Mouse (Mus musculus) forebrain, embryonic 16.5 days (tissue): Measurements from ENCODE around the gene Igtp. TPM values are rescaled to one million over a fixed set of nuclear protein-coding genes. Genes with fewer than 3 reads are reported as not detected.
"Not testable (repeated sequence)": the region's sequence is repeated elsewhere in the genome, so short reads cannot be mapped to it uniquely, and the experiment has no call there.

Experiments
- ATAC-seq: fragments of 200-750 bp; cut with Nextera tagmentation; 2 replicates; pipeline ENCODE4 v1.8.0; 2017; ENCODE audit warnings: mild to moderate bottlenecking, moderate library complexity
- H3K27ac ChIP-seq: fragments of 300-500 bp; sonication (generic); 2 replicates; pipeline ENCODE4 v1.5.1; 2014; ENCODE audit warnings: low read length, control low read depth
- H3K27me3 ChIP-seq: fragments of 300-500 bp; sonication (generic); replicated peaks from 2 replicates; pipeline ENCODE4 v1.6.1; 2014; ENCODE audit warnings: low read length; ENCODE audit not compliant: control insufficient read depth, insufficient read depth
- H3K36me3 ChIP-seq: fragments of 300-500 bp; sonication (generic); 2 replicates; pipeline ENCODE4 v1.6.1; 2014; ENCODE audit not compliant: control insufficient read depth, insufficient read depth
- H3K4me1 ChIP-seq: fragments of 300-500 bp; sonication (generic); replicated peaks from 2 replicates; pipeline ENCODE4 v1.6.1; 2014; ENCODE audit warnings: low read length; ENCODE audit not compliant: control insufficient read depth, insufficient read depth
- H3K4me2 ChIP-seq: fragments of 300-500 bp; sonication (generic); 2 replicates; pipeline ENCODE4 v1.6.1; 2014; ENCODE audit warnings: mild to moderate bottlenecking, low read length, control low read depth
- H3K4me3 ChIP-seq: fragments of 300-500 bp; sonication (generic); replicated peaks from 2 replicates; pipeline ENCODE4 v1.5.1; 2014; ENCODE audit warnings: mild to moderate bottlenecking, low read length, control low read depth
- H3K9ac ChIP-seq: fragments of 300-500 bp; sonication (generic); replicated peaks from 2 replicates; pipeline ENCODE4 v1.6.1; 2014; ENCODE audit warnings: low read depth, low read length, control low read depth
- H3K9me3 ChIP-seq: fragments of 300-500 bp; sonication (generic); 2 replicates; pipeline ENCODE4 v1.6.1; 2016; ENCODE audit warnings: low read length; ENCODE audit not compliant: control insufficient read depth
- WGBS: fragments of 180-500 bp; shearing (Covaris S2); extraction: QIAGEN DNeasy Blood & Tissue Kit; methylation state at CpG from one replicate; pipeline ENCODE4 v1.1.7; 2014; 5-methylcytosine and 5-hydroxymethylcytosine counted together
- polyA plus RNA-seq: library from polyadenylated mRNA; unstranded; fragments of >200 nt; fragmentation: Nextera tagmentation; extraction: Ambion mirVana; gene quantifications from 2 replicates; pipeline ENCODE4 v1.2.1, GENCODE M21; 2015

Igtp gene
- 1.3 and 1.5 TPM in 2 replicates for polyA plus RNA-seq

- not testable (repeated sequence) for H3K36me3 ChIP-seq, H3K9me3 ChIP-seq, H3K27me3 ChIP-seq, H3K4me1 ChIP-seq, ATAC-seq, H3K27ac ChIP-seq
- H3K4me2 ChIP-seq, result peak within 1 kb of the TSS; percentile 70
- 8% methylated on average over 14 of the region's 15 CpGs for WGBS
- peak within 1 kb of the TSS; percentile 35 for H3K9ac ChIP-seq
- peak within 1 kb of the TSS; percentile 45 for H3K4me3 ChIP-seq
These were observed at the start of gene Igtp, which contains the start of gene Irgm2 for GRCm38 (mm10) chr11:58199229-58200037. Gene Igtp (plus strand): TSS chr11:58199556. Gene Irgm2 (plus strand): TSS chr11:58199618.

DNA sequence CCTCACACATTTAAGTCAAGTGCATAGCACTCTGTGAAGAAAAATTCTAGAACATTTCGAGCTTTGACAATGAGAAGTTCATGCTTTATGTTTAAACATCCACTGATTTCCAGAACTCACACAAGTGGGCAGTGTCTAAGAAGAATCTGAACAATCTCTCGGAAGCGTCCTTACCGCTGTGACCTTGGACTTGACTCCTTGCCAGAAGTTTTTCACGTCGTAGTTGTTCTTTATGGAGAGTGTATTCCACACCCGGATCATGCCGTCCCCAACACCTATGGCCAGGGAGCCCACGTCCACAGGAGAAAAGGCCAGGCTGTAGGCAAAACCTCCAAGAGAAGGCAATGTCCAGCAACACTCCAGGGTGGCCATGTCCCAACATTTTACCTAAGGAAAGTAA lies 43.9 kb upstream of the Igtp start:
- Histone ChIP-seq H3K4me2 (no peak overlapping the region), H3K27me3 (no peaks in the 10 kb centered on the region), H3K9ac (no peak overlapping the region), H3K27ac (no peak overlapping the region), H3K9me3 (no peaks in the 10 kb centered on the region), H3K36me3 (peaks cover 32% of the 10 kb centered on the region), H3K4me1 (no peaks in the 10 kb centered on the region), H3K4me3 (no peak overlapping the region)
- no peak for ATAC-seq
- WGBS, result 95% methylated on average over 9 of the region's 9 CpGs

GRCm38 (mm10) chr11:58156871-58157270 lies 42.5 kb upstream of the Igtp start:
- H3K27me3 ChIP-seq, result no peaks in the 10 kb centered on the region
- H3K9ac ChIP-seq, result no peak overlapping the region
- ATAC-seq, result no peak
- whole genome bisulfite sequencing, result 87% methylated on average over 3 of the region's 3 CpGs
- no peaks in the 10 kb centered on the region for H3K9me3 ChIP-seq
- no peak overlapping the region for H3K4me2 ChIP-seq
- peaks cover 22% of the 10 kb centered on the region for H3K36me3 ChIP-seq
- H3K27ac ChIP-seq, result no peak overlapping the region
- no peak overlapping the region for H3K4me3 ChIP-seq
- H3K4me1 ChIP-seq, result no peaks in the 10 kb centered on the region

GRCm38 (mm10) chr11:58165072-58165471 lies 34.3 kb upstream of the Igtp start:
- Histone ChIP-seq H3K4me1 (peaks cover 4% of the 10 kb centered on the region), H3K36me3 (peaks cover 19% of the 10 kb centered on the region), H3K9me3 (no peaks in the 10 kb centered on the region), H3K9ac (no peak overlapping the region), H3K27me3 (no peaks in the 10 kb centered on the region), H3K27ac (no peak overlapping the region), H3K4me3 (no peak overlapping the region), H3K4me2 (no peak overlapping the region)
- no peak for ATAC-seq
- WGBS, result 94% methylated on average over 2 of the region's 2 CpGs

DNA sequence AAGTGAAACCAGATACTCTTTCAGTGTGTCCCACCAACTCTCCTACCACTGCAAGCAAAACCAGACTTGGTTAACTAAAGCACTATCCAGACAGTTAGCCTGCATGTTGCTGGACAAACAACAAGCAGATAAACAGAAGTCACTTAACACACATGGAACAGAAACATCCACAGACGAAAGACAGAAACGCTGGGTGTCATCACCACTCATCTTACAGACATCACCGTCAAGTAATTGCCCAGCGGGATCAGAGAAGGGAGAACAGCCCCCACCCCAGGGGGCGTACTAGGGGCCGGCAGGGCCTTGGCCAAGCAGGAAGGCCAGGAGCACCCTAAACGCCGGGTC lies 31.6 kb upstream of the Igtp start:
- Histone ChIP-seq H3K27me3 (no peaks in the 10 kb centered on the region), H3K9me3 (no peaks in the 10 kb centered on the region), H3K27ac (no peak overlapping the region), H3K9ac (peak overlapping the region; percentile 85), H3K4me1 (peaks cover 12% of the 10 kb centered on the region), H3K36me3 (peaks cover 13% of the 10 kb centered on the region), H3K4me3 (peak overlapping the region; percentile 80), H3K4me2 (peak overlapping the region; percentile 69)
- WGBS, result 0% methylated on average over 8 of the region's 8 CpGs
- no peak for ATAC-seq

DNA sequence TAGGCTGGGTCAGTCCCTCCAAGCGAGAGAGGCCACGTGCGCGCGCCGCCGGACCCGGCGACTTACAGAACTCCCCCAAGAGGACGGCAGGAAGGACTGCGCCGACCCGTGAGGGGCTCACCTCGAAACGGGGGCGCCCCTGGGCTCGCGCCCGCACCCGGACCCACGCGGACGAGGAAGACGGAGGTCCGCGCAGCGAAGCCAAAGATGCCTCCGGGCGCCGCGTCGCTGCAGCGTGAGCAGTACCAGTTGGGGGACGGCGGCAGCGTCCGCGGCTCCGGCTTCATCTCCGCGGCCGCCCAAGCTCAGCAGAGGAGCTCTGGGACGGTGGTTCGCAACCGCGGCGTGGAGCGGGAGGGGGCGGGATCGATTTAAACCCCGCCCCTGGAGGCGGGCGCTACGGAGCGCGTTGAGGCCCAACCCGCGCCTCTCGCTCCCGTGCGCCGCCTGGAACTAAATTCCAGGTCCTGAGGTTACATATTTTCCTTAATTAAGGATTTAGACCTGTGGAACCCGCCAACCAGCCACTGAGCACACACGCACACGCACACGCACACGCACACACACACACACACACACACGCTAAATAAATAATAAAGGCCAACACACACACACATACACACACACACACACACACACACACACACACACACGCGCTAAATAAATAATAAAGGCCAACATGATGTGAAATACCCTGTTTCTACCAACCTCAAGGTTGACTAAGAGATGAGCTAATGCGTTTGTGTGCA lies 31.0 kb upstream of the Igtp start, which contains the start of gene Gemin5:
TSS of gene Gemin5 (minus strand) at position 373 of the 749 bp plus-strand sequence.
- H3K4me3 ChIP-seq, result peak within 1 kb of the TSS; percentile 80
- H3K27ac ChIP-seq, result 0 out of 2 replicates have a peak within 1 kb of the TSS, but pooled peaks have one; percentile 5
- no peaks in the 10 kb centered on the region for H3K27me3 ChIP-seq
- no peaks in the 10 kb centered on the region for H3K9me3 ChIP-seq
- peaks cover 13% of the 10 kb centered on the region for H3K36me3 ChIP-seq
- peak within 1 kb of the TSS; percentile 85 for H3K9ac ChIP-seq
- peaks cover 13% of the 10 kb centered on the region for H3K4me1 ChIP-seq
- whole genome bisulfite sequencing, result under 1% methylated on average over 62 of the region's 71 CpGs
- peak; percentile 88 for ATAC-seq
- peak within 1 kb of the TSS; percentile 69 for H3K4me2 ChIP-seq

- no peaks in the 10 kb centered on the region for H3K9me3 ChIP-seq
- H3K27me3 ChIP-seq, result no peaks in the 10 kb centered on the region
- H3K4me3 ChIP-seq, result no peak overlapping the region
- ATAC-seq, result no peak
- 93% methylated on average over 4 of the region's 4 CpGs for WGBS
- H3K27ac ChIP-seq, result no peak overlapping the region
- H3K4me2 ChIP-seq, result no peak overlapping the region
- H3K4me1 ChIP-seq, result peaks cover 13% of the 10 kb centered on the region
- H3K9ac ChIP-seq, result no peak overlapping the region
- H3K36me3 ChIP-seq, result peaks cover 13% of the 10 kb centered on the region
These were observed 29.7 kb upstream of the Igtp start for GRCm38 (mm10) chr11:58169666-58170065.

DNA sequence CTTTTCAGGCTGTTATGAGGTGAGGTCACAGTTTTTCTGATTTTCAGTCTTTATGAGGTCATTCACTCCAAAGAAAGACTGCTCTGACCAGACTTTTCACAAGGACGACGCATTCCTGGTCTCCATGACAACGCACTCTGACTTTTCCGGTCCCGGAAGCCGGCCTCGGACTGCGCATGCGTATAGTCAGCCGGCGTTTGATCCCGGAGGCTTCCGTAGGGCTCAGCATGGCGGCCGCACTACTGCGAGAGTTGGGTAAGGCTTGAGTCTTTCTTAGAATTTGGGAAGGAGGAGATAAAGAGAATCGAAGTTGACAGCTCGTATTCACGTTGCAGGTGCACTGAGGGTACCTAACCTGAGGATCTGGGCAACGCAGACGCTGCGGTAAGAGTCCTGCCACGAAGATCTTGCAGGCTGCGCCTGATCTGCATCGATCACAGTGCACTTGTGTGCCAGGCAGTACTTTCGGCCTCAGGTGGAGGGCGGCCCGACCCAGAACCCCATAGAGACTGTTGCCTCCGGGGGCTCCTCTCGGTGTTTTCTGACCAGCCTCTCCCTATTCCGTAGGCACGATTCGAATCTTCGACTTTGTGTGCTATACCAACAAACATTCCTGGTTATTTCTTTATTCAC lies 27.8 kb upstream of the Igtp start, which contains the start of gene Mrpl22:
TSS of gene Mrpl22 (plus strand) at position 203 of the 633 bp plus-strand sequence.
- Histone ChIP-seq H3K4me1 (peaks cover 13% of the 10 kb centered on the region), H3K27ac (peak within 1 kb of the TSS; percentile 56; the same call in 1 of the 2 replicates), H3K27me3 (no peaks in the 10 kb centered on the region), H3K9ac (peak within 1 kb of the TSS; percentile 72), H3K36me3 (peaks cover 13% of the 10 kb centered on the region; the same call in 1 of the 2 replicates), H3K4me3 (peak within 1 kb of the TSS; percentile 73), H3K9me3 (no peaks in the 10 kb centered on the region), H3K4me2 (peak within 1 kb of the TSS; percentile 65)
- peak; percentile 75 for ATAC-seq
- WGBS, result under 1% methylated on average over 34 of the region's 34 CpGs

- WGBS, result 19% methylated on average over 3 of the region's 3 CpGs
- Histone ChIP-seq H3K9ac (no peak overlapping the region), H3K4me1 (no peaks in the 10 kb centered on the region), H3K27me3 (no peaks in the 10 kb centered on the region), H3K27ac (no peak overlapping the region), H3K36me3 (peaks cover 24% of the 10 kb centered on the region), H3K4me2 (no peak overlapping the region), H3K9me3 (no peaks in the 10 kb centered on the region), H3K4me3 (no peak overlapping the region)
- peak; percentile 52; the same call in 1 of the 2 replicates for ATAC-seq
These were observed 19.8 kb upstream of the Igtp start for GRCm38 (mm10) chr11:58179563-58179962.
